Mouse (Mus musculus) retina, adult 2 months (tissue): ENCODE results near the gene Trim11.

ENCODE experiments used
- DNase-seq: peaks from one replicate; pipeline ENCODE4 v3.0.0-alpha.2; 2012; ENCODE audit warnings: low read depth, low spot score

Gene Trim11

DNA sequence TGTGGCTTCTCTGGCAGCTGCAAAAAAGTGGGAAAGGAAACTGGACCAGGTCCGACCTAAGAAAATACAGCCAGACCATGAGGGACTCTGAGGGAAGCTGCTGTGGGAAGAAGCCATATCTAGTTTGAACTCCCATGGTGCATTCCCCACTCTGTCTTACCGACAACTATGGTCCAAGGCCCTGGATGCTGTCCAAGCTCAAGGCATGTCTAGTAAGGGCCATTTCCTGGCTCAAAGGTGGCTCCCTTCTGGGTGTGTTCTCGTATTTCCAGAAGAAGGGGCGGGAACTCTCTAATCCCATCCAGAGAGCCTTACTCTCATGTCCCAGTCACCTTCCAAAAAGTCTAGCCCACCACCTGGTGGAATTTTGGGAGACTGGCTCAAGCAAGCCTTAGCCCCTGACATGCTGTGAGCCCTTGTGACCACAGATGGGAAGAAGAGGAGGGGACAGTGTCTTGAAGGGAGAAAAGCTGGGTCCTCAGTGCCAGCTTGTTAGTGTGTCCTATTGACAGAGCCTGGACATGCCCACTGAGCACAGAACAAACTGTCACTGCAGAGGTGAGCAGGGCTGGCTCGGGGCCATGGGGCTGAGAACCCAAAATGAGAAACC, 2.6 kb downstream of the Trim11 start:
- no peak for DNase-seq

DNA sequence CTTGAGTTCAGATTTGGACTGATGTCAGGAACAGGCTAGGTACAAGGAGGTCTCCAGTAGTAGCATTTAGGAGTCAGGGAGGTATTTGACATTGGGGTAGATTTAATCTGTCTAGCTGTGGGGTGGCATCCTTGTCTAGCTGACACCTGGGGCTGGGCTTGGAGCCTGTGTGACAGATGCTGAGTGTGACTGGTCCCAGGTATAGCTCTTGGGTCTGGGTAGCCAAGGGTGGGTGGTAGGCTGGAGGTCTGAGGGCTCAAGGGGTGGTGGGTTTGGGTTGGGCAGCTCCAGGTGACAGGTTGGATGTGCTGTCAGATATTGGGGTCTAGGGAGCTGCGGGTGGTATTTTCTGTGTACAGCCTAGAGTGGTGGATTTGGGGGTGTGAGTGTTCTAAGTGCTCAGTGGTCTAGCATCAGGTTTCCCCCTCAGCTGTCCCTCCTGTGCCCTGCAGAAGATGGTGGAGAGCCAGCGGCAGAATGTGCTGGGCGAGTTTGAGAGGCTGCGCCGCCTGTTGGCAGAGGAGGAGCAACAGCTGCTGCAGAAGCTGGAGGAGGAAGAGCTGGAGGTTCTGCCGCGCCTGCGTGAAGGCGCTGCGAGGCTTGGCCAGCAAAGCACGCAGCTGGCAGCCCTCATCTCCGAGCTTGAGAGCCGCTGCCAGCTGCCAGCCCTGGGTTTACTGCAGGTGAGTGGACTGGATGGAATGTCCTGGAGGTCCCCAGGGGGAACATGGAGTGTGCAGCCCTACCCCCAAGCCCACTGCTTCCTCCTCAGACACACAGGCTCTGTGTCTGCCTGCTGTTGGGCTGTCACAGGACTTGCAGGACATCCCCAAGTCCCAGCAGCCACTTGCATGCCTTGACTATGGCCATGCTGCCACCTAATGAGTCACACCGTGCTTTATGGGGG, 3.9 kb downstream of the Trim11 start:
- no peak for DNase-seq

DNA sequence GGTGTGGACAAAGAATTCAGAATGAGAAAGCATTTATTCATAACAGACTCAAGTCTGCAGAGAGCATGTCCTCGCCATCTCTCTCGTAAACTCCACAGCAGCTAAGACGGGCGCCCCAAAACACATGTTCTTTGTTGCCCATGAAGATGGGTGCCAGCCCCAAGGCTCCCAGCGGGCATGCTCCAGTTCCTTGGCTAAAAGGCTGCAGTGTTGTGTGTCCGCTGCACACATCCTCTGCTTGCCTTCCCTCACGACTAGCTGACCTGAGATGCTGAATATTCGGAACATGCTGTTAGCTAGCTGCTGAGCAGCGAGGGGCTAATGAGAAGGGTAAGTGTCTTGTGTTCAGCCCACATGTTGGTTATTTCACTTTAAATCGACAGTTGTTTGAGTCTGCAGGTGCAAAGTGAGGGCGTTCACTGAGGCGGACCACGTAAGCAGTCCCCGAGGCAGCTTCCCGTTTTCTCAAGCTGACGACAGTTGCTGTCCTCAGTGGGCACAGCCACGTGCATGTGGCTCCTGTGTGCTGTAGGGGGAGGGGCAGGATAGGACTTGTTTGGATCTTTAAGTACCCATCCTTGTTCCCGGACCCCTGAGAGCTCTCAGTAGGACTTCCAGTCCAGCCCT, 4.7 kb downstream of the Trim11 start:
- DNase-seq: no peak

DNA sequence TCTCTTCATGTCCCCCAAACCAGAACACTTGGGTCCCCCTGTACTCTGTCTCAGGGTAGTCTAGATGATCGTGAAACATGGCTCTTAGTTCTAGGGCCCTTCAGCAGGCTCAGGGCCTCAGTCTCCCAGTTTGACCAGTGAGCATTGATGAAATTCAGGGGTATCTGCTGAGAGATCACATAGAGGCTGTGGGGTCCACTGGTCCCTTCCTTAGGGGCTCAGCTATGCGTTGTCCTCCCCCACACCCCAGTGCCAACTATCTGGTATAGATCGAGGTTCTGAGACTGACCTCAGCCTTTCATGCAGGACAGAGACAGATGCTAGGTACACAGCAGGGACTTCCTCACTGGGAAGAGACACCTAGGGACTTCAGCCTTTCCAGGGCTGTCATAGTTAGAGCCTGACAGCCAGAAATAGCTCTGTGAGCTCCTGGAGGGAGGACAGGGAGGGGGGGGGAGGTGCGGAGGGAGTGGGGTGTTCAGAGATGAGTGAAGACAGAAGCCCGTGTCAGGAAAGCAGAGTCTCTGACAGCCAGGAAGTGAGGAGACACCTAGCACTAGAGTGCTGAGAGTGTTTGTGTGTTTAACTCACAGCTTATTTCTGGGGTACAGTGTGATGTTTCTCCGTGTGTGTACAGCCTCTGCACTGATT, 5.9 kb downstream of the Trim11 start:
- no peak for DNase-seq

DNA sequence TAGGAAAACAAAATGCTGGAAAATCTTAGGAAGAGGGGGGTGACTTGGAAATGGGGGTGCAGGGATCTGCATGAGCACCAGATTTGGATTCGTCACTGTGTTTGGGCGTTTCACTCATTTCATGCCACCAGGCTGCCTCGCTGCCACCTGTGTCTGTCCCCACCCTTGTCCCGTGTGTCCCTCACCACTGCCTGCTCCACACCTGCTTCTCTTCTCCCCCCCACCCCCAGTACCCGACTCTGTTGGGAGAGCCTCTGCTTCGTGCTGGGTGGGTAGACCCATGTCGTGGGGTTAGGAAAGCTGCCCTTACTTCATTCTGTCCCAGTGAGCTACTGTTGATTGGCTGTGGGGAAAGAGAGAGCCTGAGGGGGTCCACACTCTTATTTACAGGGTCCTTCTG, 6.8 kb downstream of the Trim11 start:
- no peak for DNase-seq

DNA sequence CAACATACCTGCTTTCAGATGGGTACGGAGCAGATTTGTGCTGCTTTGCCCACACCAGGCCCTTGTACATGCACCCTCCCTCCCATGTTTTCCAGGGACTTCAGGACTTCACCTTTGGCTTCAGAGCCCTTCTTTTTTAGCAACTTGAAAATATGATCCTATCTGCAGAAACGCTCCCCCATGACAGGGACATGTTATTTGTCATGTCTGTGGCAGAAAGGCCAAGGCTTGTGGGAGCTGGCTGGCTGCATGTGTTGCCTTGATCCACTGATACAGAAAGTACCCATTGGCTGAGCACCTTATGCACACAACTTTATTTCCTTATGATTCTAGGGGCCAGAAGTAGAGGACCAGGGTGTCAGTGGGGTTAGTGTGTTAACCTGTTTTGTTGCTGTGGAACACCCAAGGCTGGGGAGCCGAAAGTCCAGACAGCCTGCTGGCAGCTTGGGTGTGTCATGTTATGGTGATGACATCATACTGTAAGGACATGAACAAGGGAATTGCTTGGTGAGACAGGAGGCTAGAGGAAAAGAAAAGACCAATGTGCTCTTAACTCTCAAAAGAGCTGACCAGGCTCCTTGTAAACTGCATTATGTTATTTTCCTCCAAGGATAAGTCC, 7.5 kb downstream of the Trim11 start:
- no peak for DNase-seq

DNA sequence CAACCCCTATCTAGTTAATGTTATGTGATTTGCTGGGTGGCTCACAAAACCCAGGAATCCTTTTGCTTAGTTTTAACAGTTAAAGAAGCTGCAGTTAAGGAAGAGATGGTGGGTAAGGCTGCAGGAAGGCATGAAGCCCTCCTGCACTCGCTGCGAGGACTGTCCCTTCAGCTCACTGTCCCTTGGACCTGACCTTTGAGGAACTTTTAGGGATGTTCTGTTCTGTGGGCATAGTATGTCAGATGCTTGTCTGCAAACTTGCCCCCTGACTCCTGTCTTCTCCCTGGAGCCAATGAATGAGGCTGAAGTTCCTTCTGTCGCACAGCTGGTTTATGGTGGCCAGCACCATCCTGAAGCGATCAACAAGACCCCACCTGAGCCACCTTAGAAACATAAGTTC, 11.3 kb downstream of the Trim11 start:
- no peak for DNase-seq

DNA sequence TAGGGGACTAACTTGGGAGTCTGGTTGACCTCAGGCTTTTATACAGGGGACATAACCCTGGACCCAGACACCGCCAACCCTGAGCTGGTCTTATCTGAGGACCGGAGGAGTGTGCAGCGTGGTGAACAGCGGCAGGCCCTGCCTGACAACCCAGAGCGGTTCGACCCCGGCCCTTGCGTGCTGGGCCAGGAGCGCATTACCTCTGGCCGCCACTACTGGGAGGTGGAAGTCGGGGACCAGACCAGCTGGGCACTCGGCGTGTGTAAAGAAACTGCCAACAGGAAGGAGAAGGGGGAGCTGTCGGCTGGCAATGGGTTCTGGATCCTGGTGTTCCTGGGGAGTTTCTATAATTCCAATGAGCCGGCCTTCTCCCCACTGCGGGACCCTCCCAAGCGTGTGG, 12.2 kb downstream of the Trim11 start:
- DNase-seq: no peak

DNA sequence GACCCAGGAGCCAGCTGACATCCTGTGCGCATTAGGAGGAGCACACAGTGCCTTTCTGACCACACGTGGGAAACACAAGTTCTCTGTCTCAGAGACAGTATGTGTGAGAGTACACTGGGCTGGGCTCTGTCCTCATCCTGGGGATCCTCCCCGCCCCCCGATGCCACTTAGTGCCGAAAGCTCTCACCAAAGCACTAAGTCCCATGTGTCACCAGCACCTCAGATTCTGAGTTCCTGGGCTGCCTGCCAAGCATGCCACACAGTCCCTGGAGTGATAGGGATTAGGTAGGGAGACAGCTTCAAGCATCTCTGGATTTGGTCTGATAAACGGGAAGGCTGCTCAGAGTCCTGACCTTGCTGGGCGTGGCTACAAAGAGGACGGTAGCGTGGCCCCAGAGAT, 12.9 kb downstream of the Trim11 start:
- DNase-seq: no peak

DNA sequence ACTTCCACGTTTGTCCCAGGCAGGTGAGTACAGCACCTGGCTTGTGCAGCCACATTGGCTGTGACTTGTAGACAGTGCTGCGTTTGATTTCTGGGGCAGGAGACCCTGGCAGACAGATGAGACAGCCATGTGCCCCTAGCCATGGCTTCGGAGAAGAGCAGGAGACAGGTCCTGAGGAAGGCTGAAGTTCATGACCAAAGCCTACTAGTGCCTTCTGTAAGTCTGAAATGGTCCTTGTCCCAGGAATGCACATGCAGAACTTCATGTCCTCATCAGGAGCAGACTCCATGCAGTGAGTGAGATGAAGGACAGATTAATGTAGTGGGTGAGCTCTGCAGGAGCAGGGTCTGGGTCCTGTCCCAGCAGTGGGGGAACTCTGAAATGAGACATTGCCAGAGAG, 14.0 kb downstream of the Trim11 start:
- no peak for DNase-seq

DNA sequence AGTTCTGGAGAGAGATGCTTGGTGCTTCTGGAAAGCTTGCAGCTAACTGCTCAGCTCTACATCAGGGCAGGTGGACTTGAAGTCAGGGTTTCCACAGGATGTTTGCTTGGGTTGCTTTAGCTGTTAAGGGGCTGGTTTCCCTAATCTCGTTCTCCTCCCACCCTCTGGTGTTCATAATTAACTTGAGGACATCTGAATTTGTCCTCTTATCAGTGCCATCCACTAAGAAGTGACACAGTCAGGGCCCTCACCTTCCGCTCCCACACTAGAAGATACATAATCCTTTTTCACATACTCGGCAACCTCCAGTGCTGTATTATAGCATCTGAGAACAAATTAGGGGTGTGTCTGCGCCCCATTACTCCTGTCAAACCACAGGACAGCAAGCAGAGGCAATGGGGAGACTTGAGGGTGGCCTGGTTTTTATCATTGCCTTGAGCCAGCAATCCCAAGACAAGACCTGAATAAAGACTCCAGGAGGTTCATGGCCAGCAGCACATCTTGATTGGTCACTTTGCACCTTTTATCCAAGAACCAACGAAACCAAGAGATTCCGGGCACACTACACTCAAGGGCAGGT, 15.3 kb downstream of the Trim11 start:
- DNase-seq: no peak

DNA sequence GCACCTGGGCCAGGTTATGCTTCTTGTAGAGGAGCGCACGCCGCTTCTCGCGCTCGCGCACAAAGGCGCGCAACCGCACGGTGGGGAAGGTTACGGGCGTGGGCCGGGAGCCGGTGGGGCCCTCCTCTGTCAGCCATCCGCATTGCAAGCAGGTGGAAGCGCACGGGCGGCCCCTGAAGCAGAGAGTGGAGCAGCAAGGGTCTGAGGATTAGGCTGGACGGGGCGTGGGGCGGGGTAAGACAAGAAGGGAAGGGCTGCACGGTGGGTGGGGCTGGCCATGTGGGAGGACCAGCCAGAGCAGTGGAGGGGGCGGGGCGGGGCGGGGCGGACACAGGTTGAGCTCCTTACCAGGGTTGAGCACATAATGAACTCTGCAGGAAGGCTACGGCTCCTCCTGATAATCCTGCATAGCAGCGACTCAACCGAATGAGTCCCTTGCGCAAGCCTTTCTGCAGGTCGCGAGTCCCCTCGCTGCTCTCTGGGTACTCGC, 16.5 kb downstream of the Trim11 start:
- no peak for DNase-seq

DNA sequence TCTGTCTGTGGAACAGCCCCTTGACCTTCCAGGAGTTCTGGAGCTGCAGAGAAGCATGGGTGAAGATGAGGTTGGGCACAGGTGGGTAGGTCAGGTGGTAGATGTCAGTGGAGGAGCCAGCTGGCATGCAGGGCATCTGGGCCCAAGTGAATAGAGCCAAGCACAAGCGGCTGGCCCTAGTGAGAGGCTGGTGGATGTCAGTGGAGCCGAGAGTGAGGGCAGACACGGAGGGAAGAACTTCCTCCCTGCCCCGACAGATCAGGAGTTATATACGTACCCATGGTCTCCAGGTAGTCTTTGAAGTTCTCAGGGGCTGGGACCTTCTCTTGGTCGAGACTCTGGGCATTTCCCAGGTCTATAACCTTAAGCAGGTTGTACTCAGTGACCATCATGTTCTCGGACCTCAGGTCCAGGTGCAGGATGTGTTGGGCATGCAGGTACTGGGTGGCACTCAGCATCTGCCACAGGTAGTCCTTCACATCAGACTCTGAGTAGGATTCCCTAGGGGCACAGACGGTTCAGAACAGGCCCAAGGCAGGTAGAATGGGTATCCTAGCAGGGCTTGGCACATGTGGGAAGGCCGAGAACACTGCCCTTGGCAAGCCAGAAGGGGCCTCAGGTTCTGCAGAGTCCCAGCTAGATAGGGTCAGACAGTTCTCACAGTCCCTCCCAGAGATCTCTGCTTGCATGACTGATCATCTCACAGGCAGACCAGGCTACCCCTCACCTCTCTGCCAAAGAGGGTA, 17.3 kb downstream of the Trim11 start:
- no peak for DNase-seq

DNA sequence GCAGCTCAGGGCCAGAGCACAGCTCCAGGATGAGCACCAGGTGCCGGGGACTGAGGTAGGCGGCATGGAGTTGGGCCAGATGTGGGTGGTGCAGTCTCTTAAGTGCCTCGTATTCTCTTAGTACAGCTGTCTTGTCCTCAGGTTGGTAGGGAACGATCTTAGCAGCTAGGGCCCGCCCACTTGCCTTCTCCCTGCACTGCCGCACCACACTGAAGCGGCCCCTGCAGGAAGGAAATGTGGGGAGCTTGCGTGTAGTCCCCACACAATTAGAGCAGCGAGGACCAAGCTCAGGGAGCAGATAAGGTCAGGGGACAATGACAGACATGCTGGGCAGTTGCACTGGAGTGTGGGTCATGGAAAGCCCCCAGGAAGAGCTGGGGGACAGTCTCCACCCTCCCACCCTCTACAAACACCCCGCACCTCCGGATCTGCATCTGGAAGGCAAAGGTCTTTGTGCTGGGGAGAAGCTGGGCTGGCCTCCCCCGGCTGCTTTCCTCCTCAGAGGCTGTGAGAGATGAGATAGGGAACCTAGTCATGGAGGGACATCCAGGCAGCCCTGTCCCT, 18.0 kb downstream of the Trim11 start:
- DNase-seq: no peak

DNA sequence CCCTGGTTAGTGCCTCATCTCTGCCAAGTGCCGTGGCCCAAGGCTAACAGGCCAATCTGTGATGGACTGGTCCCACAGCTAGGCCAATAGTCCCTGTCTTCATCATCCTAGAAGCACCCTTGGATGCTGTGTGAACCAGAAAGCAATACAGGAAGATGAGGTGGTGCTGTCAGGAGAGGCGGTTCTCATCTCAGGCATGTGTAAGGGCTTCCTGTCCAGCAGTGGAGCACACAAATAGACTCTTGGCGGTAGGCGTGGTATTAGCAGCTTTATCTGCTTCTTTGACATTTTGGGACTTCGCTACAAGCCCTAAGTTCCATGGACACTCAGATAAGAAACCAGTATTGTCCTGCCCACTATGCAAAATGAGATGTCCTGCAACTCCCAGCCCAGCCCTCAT, 19.6 kb downstream of the Trim11 start:
- no peak for DNase-seq

DNA sequence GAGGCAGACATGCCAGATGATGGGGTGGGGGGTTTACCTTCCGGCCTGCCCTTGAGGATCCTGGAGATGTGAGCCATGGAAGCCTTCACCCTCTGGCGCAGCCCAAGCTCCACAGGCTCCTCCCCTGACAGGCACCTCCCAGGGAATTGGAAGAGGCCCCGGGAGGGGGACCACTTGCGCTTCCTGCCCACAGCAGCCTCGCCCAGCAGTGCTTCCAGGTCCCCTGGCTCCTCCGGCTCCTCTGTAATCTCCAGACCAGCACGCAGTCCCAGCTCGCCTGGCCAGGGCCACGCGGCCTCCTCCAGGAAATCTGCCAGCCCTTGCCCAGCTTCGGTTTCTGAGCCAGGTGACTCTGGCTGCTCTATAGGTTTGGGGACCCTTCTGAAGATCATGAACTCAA, 21.3 kb downstream of the Trim11 start:
- DNase-seq: no peak

DNA sequence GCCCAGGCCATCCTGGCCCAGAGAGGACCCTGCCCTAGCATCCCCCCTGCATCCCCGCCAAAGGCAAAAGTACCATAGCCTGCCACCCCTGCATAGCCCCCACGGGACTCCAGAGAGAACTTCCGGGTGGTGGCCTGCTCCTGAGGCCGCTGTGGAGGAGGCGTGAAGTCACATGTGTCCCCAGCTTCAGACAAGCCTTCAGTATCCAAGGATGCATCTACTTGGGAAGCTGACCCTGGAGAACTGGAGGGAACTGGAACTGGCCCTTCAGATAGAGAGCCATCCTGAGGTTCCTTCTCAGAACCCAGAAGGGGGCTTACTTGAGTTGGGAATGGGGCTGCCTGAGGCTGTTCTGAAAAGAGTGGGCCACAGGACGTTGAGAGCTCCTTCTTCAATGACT, 21.9 kb downstream of the Trim11 start:
- no peak for DNase-seq

DNA sequence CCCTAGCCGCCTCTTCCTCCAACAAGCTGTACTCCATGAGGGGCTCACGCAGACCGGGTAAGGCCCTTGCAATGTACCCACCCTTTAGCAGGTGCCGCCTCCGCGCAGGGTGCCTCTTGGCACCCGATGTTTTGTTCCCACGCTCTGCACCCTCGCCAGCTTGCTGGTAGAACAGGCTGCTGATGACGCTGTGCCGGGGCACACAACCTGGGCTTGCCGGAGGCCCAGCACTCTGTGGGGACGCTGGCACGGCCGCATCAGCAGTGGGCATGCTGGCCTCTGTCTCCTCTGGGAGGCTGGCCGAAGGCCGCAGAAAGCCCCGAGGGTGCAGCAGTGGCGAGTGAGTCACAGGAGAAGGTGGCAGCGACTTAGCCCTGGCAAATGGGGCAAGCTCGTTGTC, 22.7 kb downstream of the Trim11 start:
- DNase-seq: no peak

DNA sequence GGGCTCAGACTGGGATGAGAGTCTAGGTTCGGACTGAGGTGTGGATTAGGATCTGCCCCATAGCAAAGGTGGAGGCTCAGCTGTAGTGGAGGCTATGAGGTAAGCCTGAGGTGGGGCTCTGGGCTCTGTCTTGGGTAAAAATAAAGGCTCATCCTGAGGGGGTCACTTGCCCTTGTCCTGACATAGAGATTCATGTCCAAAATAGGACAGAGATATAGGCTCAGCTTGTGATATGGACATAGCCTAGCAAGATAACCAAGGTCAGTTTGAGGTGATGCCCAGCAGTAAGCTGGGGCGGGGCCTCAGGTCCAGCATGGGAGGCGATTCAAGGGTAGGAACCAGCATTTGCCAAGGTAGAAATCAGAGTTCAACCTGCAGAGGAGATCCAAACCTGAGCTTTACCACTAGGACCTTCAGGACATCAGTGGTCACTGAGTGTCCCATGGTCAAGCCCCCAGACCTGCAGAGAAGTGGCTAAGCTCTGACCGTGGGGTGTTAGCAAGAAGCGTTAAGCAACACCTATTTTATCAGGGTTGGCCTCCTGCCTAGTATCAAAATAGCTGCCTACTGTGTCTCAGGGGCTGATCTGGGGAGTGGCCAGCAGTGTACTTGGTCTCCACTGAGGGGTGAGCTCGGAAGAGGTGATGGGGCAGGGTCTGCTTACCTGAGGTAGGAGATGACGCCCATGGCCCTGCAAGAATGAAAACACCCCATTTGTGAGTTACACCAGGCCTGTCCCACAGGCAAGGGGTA, 24.6 kb downstream of the Trim11 start:
- DNase-seq: no peak

DNA sequence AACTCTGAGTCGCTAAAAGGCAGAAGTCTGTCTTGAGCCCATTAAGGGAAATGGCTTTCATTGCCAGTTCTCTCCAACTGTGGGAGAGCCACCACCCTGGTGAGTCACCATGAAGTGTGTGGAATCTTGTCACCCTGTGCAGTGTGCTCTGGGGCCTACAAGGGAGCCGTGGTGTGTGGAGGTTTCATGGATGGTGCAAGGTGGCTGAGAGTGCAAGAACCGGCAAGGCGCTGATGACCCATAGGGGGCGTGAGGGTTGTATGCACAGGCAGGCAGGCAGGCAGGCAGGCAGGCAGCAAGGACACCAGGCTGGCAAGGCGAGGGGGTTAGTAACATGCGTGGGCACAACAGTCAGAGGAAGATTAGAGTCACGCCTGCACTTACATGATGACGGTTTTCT, 37.2 kb downstream of the Trim11 start:
- DNase-seq: no peak
